Mouse (Mus musculus) stomach, postnatal 0 days (tissue): ENCODE results near the gene Rpf1.

Source experiments
- CTCF ChIP-seq: IDR thresholded peaks from 2 replicates; pipeline ENCODE4 v1.5.1; 2016; ENCODE audit warnings: antibody characterized with exemption, low read depth, mild to moderate bottlenecking, moderate library complexity
- EP300 ChIP-seq: optimal IDR thresholded peaks from 2 replicates; pipeline ENCODE3; 2016; ENCODE audit warnings: antibody characterized with exemption

GRCm38 (mm10) chr3:146473741-146474140, 47.5 kb downstream of the Rpf1 start:
- no peak for TF ChIP-seq CTCF
- TF ChIP-seq EP300 = no peak
